Mouse (Mus musculus) CD8-positive naive resting alpha-beta T cell, adult 2 months (primary cell): ENCODE measurements around the gene Zgrf1.
A peak's percentile ranks its signal among the peaks of the same experiment; 100 is the strongest.

Experiments used
- DNase-seq, 2 experiments: peaks; one replicate each; pipeline ENCODE4 v3.0.0; 2022; ENCODE audit warnings: low read depth in 2 of 2, low spot score in 2 of 2

Zgrf1 gene

GRCm38 (mm10) chr3:127639875-127640761 is 86.8 kb downstream of the Zgrf1 start:
- DNase-seq, result peak; percentile 24 to 48

- no peak for DNase-seq
Observed at GRCm38 (mm10) chr3:127640762-127641700, 87.7 kb downstream of the Zgrf1 start.

- no peak for DNase-seq
Observed at GRCm38 (mm10) chr3:127642211-127642610, 88.9 kb downstream of the Zgrf1 start.

GRCm38 (mm10) chr3:127646156-127646825 is 93.0 kb downstream of the Zgrf1 start:
- no peak for DNase-seq

DNA sequence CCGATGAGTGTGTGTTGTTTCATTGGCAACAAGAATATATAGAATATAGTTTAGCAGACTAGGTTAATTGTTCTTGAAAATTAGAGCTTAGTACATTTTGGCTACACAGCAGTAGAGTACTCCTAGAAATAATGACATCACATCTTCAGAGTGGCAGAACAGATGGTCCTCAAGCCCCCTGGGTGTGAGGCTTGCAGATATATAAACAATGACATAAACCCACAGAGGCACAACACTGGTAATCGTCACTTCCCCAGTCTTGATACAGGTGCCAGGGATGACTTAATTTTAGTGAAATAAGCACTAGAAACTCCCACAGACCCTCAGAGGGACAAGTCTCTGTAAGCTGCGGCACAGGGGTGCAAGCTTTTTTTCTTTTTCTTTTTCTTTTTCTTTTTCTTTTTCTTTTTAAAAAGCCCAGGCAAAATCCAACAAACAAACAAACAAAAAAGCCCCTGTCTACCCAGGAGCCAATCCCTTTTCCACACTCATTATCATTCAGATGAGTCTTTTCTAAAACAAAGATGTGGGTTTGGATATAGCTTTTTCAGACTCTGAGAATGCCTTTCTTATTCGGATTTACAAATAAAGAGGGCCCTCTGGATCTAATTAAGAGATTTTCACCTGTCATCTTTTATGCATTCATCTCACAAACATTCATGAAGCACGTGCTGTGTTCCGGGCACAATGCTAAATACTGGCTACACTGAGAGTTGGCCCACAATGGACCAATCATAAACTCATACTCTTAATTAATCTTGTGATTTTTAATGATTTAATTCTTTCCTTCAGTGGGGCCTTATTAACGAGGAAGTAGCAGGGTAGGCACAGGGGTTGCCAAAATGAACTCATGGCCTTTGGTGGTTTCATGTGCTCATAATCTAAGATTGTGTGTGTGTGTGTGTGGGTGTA is 98.7 kb downstream of the Zgrf1 start:
- DNase-seq, result no peak

DNA sequence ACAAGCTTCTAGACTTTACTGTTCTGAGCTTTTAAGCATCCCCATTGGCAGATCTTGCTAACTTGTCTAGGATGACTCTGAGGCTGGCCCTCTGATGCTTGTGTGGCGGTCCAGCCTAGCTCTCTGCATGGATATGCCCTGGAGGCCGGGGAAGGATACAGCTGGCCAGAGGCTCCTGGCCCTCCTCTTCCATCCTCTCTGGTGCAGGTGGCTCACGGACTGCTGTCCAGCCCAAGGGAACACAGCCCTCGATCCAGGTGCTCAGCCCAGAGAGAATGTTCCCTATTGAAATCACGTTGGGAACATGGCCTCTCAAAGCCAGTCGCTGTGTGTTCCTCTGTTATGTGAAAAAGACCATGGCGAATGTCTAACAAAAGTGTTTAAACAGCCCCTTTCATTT is 107.4 kb downstream of the Zgrf1 start:
- DNase-seq, result no peak

DNA sequence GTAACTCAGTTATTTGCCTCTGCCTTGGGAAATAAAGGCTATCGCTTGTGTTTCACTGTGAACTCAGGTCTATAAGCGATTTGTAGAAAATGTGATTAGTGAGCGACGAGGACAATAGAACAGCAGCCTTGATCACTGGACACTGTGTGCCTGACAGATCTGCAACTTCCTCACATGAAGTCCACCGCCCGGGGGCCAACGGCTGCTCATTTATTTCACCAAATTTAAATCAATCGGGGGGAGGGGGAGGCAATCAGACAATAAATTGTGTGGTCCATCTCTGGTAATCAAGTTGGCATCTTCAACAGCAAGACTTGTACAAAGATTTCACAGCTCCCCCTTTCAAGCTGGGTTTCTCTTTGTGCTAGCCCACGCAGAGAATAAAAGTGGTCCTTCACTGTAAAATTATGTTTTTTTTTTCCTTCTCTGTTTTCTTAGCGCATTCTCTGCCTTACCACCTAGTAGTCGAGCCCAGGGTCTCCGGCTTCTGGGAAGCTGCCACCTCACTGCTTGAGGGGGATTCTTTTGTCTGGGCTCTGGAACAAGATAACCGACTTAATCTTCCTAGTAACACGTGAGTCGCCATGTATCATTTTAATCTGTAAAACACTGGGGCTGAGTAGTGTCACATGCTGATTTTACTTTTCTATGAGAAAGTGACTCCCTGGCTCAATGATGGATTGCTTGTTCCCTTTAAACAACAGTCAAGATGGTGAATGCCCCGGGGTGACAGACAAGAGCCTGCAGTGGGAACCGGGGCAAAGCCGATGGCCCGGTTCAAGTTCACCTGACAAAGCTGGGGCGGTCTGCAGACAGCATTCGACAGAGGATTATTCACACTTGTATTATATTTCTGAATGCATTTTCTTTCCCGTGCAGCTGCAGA is 108.6 kb downstream of the Zgrf1 start:
- no peak for DNase-seq
